Mouse (Mus musculus) embryonic fibroblast, embryonic 13.5 days (primary cell): ENCODE results near the gene Slc39a11. TPM values are rescaled to one million over a fixed set of nuclear protein-coding genes. Genes with fewer than 3 reads are reported as not detected.

Experiments used
- H3K27ac ChIP-seq: 2 replicates; pipeline ENCODE4 v1.5.1; 2012; ENCODE audit warnings: low read length, control low read depth, inconsistent platforms; ENCODE audit not compliant: insufficient read depth
- H3K4me1 ChIP-seq: 2 replicates; pipeline ENCODE4 v1.6.1; 2011; ENCODE audit warnings: low read length; ENCODE audit not compliant: control insufficient read depth, insufficient read depth
- H3K4me3 ChIP-seq: 2 replicates; pipeline ENCODE4 v1.5.1; 2011; ENCODE audit warnings: mild to moderate bottlenecking, control low read depth, low read length; ENCODE audit not compliant: insufficient read depth
- CTCF ChIP-seq: IDR thresholded peaks from 2 replicates; pipeline ENCODE4 v1.5.1; 2011; ENCODE audit warnings: mild to moderate bottlenecking, control low read depth, low read length, moderate library complexity, borderline replicate concordance; ENCODE audit not compliant: insufficient read depth
- POLR2A ChIP-seq: IDR thresholded peaks from 2 replicates; pipeline ENCODE4 v1.6.1; 2011; ENCODE audit warnings: low read depth, mild to moderate bottlenecking, control low read depth, low read length, moderate library complexity
- polyA plus RNA-seq: library from polyadenylated mRNA; stranded (reverse); fragments of >200 nt; gene quantifications from 2 replicates; pipeline ENCODE4 v1.2.4, GENCODE M21; 2011; ENCODE audit warnings: low read depth; ENCODE audit not compliant: missing spikeins, insufficient read length

Gene Slc39a11
- polyA plus RNA-seq, 1 experiment: 21.4 TPM

DNA sequence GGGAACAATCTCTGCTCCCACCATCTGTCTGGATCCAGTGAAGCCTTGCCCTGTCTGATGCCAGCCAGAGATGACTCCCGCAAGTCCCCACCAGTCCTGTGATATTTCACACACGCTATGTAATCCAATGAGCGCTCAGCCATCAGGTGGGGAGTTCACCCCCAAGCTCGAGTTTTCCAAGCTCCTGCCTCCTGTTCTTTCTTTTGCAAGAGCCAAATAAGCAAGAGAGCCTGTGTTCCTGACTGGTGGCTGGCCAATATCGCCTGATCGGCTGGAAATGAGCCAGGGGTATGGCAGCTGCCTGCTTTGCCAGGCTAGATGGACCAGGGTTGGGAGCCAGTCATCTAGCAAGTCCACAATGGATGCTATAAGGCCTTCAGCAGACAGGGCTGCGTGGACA is 95.7 kb downstream of the Slc39a11 start:
- TF ChIP-seq CTCF (no peak), POLR2A (no peak)
- H3K27ac ChIP-seq: no peak overlapping the region
- no peaks in the 10 kb centered on the region for H3K4me1 ChIP-seq
- no peak overlapping the region for H3K4me3 ChIP-seq

DNA sequence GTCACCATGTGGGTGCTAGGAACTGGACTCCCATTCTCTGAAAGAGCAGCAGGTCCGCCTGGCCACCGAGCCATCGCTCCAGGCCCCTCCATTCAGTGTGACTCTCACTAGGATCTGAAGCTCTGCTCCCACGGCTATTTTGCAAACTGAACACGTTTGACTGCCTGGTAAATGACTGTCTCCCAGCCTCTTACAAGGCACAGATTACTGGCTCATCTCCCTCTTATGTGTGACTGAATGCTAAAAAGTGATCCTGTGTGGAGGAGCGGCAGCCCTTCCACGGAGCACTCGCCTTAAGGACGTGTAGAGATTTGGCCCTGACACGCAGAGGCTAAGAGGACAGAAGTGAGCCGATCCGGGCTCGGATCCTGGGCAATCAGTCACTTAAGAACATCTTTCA is 96.3 kb downstream of the Slc39a11 start:
- Histone ChIP-seq H3K27ac (no peak overlapping the region), H3K4me1 (no peaks in the 10 kb centered on the region), H3K4me3 (no peak overlapping the region)
- TF ChIP-seq CTCF (no peak), POLR2A (no peak)

DNA sequence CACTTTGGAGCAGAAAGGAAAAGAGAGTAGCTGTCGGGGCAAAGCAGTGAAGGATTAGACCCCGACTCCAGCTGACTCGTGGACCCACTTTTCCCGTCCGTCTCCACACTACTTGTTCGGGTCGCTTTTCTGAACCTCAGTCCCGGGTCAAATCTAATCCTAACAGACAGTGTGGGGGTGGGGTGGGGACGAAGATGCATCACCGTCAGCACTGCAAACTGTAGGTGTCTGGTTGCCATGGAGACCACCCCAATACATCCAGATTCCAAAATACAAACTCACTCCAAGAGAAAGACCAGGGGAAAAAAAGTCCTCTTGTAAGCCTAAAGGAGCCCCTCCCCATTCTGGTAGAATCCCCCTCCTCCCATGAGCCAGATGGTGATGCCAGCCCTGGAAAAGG is 97.3 kb downstream of the Slc39a11 start:
- TF ChIP-seq POLR2A (no peak), CTCF (no peak)
- Histone ChIP-seq H3K27ac (no peak overlapping the region), H3K4me1 (no peaks in the 10 kb centered on the region), H3K4me3 (no peak overlapping the region)

DNA sequence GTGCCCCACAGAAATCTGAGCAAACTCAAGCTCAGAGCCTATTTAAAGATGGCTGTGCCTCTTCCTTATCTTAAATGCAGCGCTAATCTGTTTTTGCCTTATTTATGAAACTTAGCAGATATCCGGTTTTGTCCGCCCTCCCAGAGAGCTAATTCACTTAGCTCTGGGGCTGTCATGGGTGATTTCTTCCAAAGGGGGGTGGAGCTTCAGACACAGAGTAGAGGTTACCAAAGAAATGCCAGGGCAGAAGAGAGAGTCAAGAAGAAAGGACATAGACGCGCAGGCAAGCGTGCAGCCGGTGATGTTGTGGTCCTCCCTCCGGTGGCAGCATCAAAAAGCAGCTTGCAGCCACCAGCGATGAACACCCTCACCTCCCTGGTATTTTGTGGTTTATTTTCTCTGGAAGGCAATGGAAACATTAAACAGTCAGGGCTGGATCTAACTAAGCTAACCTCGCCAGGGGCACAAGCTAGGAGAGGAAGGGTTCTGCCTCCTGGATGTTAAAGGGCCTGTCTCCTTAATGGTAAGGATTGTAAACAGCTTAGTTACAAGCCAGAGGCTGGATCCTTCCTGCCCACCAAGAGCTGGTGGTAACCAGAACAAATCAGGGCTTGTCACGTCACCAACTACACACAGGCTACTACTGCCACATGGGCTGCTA is 103.5 kb downstream of the Slc39a11 start:
- H3K4me1 ChIP-seq: no peaks in the 10 kb centered on the region
- TF ChIP-seq POLR2A: no peak
- TF ChIP-seq CTCF: peak; percentile 41; the same call in 1 of the 2 replicates
- no peak overlapping the region for H3K4me3 ChIP-seq
- no peak overlapping the region for H3K27ac ChIP-seq

DNA sequence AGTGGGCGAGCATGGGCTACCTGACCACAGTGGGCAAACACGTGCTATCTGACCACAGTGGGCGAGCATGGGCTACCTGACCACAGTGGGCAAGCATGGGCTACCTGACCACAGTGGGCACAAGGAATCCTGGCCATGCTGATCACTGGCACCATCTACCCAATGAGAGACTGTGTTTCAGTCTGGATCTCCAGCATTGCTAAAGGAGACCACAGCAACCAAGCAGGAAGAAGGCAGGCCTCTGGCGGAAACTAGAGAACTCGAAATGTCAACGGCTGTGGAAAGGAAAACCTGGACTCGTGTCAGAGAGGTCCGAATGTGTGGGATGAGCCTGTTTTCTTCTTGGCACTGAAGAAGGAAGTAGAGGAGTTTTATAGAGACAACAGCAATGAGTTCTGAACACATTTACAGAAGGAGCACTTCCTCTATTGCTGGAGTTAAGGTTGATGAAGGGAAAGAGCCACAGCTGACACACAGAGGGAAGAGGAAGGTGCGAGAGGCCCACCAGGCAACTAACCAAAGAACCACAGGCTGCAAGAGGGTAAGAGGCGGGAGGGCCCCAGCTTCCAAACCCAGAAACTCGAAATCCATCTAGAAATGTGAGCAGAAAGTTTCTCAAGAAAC is 105.8 kb downstream of the Slc39a11 start:
- Histone ChIP-seq H3K4me3 (no peak overlapping the region), H3K27ac (no peak overlapping the region), H3K4me1 (no peaks in the 10 kb centered on the region)
- no peak for TF ChIP-seq CTCF
- TF ChIP-seq POLR2A: no peak

DNA sequence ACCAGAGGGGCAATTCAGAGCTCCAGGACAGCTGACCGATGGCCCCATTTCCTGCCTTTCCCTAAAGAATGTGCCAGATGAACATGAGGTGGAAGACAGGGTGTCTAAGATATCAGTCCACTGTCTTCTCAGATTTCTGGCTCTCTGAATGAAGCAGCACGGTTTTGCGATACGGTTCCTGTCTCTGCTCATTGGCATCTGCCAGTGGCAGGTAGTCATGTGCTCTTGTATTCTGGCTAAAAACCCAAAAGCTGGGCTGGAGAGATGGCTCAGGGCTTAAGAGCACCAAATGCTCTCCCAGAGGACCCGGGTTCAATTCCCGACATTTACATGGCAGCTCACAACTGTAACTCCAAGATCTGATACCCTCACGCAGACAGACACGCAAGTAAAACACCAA is 108.8 kb downstream of the Slc39a11 start:
- Histone ChIP-seq H3K4me3 (no peak overlapping the region), H3K27ac (no peak overlapping the region), H3K4me1 (peaks cover 8% of the 10 kb centered on the region)
- TF ChIP-seq CTCF (no peak), POLR2A (no peak)

DNA sequence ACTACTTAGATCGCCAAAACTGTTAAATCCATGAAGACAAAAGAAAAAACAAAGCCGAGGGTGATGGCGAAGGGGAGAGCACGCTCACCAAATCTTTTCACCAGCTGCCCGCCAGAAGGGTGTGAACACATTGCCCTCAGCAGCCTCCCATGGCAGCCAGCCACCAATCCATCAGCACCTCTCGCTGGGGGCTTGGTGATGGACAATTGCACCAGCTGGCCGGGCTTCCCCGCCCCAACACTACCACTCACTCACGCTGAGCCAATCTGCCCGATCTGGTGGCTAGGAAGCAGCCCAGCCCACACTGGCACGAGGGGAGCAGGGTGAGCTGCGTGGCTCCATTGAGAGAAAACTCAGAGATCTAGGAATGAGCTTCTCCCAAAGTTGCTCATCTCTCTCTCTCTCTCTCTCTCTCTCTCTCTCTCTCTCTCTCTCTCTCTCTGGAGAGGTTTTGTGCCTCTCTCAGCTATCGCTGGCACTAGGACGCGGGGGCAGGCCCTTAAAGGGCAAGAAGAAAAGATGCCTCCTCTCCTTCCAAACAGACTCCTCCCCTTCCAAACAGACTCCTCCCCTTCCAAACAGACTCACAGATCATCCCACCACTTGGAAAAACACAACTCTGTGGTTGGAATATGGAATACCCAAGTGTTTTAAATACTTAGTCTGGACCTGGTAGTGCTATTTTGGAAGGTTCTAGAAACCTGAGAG is 110.2 kb downstream of the Slc39a11 start:
- no peak overlapping the region for H3K27ac ChIP-seq
- TF ChIP-seq CTCF (no peak), POLR2A (no peak)
- peaks cover 14% of the 10 kb centered on the region for H3K4me1 ChIP-seq
- no peak overlapping the region for H3K4me3 ChIP-seq

DNA sequence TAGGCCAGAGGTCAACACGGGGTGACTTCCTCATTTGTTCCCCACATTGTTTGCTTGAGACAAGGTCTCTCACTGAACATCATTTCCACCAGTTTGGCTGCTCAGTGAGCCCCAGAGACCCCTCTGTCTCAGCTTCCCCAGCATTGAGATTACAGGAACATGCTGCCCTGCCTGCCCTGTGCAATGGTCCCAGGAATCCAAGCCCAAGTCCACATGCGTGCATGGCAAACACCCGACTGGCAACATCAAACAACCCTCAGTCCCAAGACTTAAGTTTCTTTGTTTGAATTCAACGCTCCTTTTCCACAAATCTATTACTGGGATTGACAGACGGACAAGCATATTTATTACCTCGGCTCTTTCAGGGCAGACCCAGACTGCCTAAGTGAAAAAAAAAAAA is 110.8 kb downstream of the Slc39a11 start:
- Histone ChIP-seq H3K27ac (peak overlapping the region; percentile 21; the same call in 1 of the 2 replicates), H3K4me1 (peaks cover 16% of the 10 kb centered on the region), H3K4me3 (no peak overlapping the region)
- TF ChIP-seq CTCF (no peak), POLR2A (no peak)

DNA sequence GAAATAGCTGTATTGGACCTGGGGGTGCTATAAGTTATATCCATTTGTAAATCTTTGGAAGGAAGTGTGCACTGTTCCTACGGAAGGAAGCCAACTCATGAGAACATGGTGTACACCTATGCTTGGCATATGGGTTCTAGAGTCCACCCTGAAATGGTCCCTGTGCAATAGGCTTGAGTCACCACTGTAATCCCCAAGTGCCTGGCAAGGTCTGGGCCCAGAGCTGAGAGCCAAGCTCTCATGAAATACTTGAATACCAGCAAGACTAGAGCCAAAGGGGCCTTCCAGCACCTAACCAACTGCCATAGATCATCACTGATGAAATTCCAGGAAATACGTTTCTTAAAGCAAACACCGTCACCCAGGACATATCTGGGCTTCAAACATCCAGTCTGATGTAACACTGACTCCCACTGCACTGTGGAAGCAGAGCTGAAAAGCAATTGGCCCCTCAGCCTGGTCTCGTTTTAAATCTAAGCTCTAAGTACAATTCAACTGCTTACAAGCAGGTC is 111.4 kb downstream of the Slc39a11 start:
- TF ChIP-seq CTCF (no peak), POLR2A (no peak)

DNA sequence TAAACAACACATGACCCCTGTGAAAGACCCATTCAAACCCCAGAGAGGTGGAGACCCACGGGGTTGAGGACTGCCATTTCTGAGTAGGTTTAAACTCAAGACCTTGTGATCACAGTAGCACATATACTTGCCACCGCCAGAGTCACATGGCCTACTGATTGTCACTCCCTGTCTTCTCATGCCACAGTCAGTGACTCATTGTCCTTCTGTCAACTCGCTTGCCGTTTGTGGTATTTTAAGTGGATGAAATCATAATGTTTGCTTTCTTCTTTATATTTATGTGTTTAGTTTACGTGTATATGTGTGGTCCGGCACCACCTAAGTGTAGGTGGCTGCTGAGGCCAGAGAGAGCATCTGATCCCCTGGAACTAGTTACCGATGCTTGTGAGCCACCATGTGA is 112.2 kb downstream of the Slc39a11 start:
- H3K4me3 ChIP-seq: no peak overlapping the region
- peak overlapping the region; percentile 92; the same call in 1 of the 2 replicates for H3K27ac ChIP-seq
- TF ChIP-seq CTCF (no peak), POLR2A (no peak)
- peaks cover 16% of the 10 kb centered on the region for H3K4me1 ChIP-seq

More for the DNA sequence above, 111.4 kb downstream of the Slc39a11 start:
- no peak overlapping the region for H3K4me3 ChIP-seq
- peak overlapping the region; percentile 21; the same call in 1 of the 2 replicates for H3K27ac ChIP-seq
- peaks cover 16% of the 10 kb centered on the region for H3K4me1 ChIP-seq
